Mouse (Mus musculus): ENCODE data around the gene Pdlim5. TPM values are rescaled to one million over a fixed set of nuclear protein-coding genes. Genes with fewer than 3 reads are reported as not detected.
"Not testable (repeated sequence)": the region's sequence is repeated elsewhere in the genome, so short reads cannot be mapped to it uniquely, and the experiment has no call there.

Gene Pdlim5
- polyA plus RNA-seq, 1 experiment from 2014 or later: 24.5 TPM

DNA sequence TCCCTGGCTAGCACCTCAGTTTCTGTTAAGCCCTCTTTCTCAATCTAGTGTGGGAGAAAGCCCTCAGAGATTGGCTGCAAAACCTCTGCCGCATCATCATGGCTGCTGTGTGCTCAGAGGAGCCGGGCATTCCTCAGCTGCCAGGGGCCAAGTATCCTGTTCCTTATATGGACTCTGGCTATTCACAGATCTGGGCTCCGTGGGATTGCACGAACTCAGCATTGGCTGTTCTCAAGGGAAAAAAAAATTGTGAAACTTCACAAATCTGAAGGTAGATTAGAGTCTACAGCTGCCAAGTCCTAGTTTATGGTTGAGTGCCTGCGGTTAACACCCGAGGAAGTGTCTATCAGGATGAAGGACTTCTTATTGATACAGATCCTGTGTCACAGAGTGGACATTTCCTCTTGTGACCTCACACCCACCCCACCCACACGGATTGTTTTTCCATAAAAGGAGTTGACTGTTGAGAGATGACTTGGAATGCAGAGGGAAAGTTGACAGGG, 44.1 kb upstream of the Pdlim5 start:
- no peak for TF ChIP-seq CTCF (IDR thresholded peaks at IDR 0.05; ENCODE audit: low read depth)
- Histone ChIP-seq H3K9ac (ENCODE audit: low read depth, low read length) (no peak overlapping the region; the same call in 1 of the 2 replicates), H3K4me2 (replicated peaks; ENCODE audit: low read depth) (no peak overlapping the region), H3K36me3 (ENCODE audit: control insufficient read depth, insufficient read depth) (no peaks in the 10 kb centered on the region), H3K4me1 (replicated peaks; ENCODE audit: control insufficient read depth, insufficient read depth, low read length) (no peaks in the 10 kb centered on the region), H3K4me3 (ENCODE audit: low read depth, low read length) (no peak overlapping the region), H3K27me3 (replicated peaks; ENCODE audit: control insufficient read depth, insufficient read depth, low read length) (no peaks in the 10 kb centered on the region), H3K27ac (ENCODE audit: low read depth, low read length) (no peak overlapping the region), H3K9me3 (ENCODE audit: control insufficient read depth) (no peaks in the 10 kb centered on the region)
- 19% methylated on average over 7 of the region's 7 CpGs for WGBS
- ATAC-seq: peak; percentile 49; the same call in 1 of the 2 replicates

DNA sequence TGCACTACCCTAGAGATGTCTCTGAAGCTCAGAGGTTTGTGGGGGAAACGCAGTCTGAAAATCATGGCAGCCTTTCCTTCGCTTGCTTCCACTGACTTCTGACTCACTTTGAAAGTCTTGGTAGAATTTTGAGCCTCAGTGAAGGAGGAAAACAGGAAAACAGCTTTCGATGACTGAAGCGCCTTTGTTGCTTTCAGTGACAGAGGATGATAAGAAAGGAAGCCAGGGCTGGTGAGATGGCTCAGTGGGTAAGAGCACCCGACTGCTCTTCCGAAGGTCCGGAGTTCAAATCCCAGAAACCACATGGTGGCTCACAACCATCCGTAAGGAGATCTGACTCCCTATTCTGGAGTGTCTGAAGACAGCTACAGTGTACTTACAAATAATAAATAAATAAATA, 43.1 kb upstream of the Pdlim5 start:
- not testable (repeated sequence) for H3K27ac ChIP-seq (ENCODE audit: low read depth, low read length); H3K9me3 ChIP-seq (ENCODE audit: control insufficient read depth); H3K27me3 ChIP-seq (replicated peaks; ENCODE audit: control insufficient read depth, insufficient read depth, low read length); H3K4me3 ChIP-seq (ENCODE audit: low read depth, low read length); ATAC-seq; H3K4me2 ChIP-seq (replicated peaks; ENCODE audit: low read depth); H3K36me3 ChIP-seq (ENCODE audit: control insufficient read depth, insufficient read depth); H3K9ac ChIP-seq (ENCODE audit: low read depth, low read length); H3K4me1 ChIP-seq (replicated peaks; ENCODE audit: control insufficient read depth, insufficient read depth, low read length)
- 95% methylated on average over 8 of the region's 8 CpGs for WGBS

GRCm38 (mm10) chr3:142436824-142437223, 41.3 kb upstream of the Pdlim5 start:
- Histone ChIP-seq H3K4me2 (replicated peaks; ENCODE audit: low read depth) (no peak overlapping the region), H3K27ac (ENCODE audit: low read depth, low read length) (no peak overlapping the region), H3K9ac (ENCODE audit: low read depth, low read length) (no peak overlapping the region), H3K9me3 (ENCODE audit: control insufficient read depth) (no peaks in the 10 kb centered on the region), H3K4me3 (ENCODE audit: low read depth, low read length) (no peak overlapping the region), H3K4me1 (replicated peaks; ENCODE audit: control insufficient read depth, insufficient read depth, low read length) (no peaks in the 10 kb centered on the region), H3K27me3 (replicated peaks; ENCODE audit: control insufficient read depth, insufficient read depth, low read length) (no peaks in the 10 kb centered on the region), H3K36me3 (ENCODE audit: control insufficient read depth, insufficient read depth) (no peaks in the 10 kb centered on the region)
- TF ChIP-seq CTCF (IDR thresholded peaks at IDR 0.05; ENCODE audit: low read depth): no peak
- WGBS: 86% methylated on average over 6 of the region's 6 CpGs
- no peak for ATAC-seq

DNA sequence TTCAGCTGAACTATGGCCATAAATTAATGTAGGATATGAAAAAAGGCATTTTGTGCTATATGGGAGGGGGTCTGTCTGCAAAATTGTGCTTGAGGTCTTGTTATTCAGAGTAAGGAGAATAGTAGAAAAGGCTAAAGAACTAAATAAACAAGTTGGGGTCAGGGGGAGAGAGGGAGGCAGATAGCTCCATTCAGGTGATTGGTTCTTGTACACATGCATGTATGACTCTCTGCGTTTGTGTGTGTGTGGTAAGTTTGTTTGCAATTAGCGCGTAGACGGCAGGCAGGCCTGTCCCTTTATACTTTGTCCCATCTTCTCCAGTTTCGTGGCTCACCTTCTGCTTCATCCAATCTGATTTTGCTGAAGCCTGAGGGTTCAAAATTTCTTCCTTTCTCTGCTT, 40.7 kb upstream of the Pdlim5 start:
- 83% methylated on average over 5 of the region's 5 CpGs for WGBS
- no peak overlapping the region for H3K4me3 ChIP-seq (ENCODE audit: low read depth, low read length)
- no peak for ATAC-seq

GRCm38 (mm10) chr3:142434786-142435168, 39.3 kb upstream of the Pdlim5 start:
- Histone ChIP-seq H3K9ac (ENCODE audit: low read depth, low read length) (no peak overlapping the region), H3K27me3 (replicated peaks; ENCODE audit: control insufficient read depth, insufficient read depth, low read length) (no peaks in the 10 kb centered on the region), H3K36me3 (ENCODE audit: control insufficient read depth, insufficient read depth) (no peaks in the 10 kb centered on the region), H3K4me2 (replicated peaks; ENCODE audit: low read depth) (no peak overlapping the region), H3K27ac (ENCODE audit: low read depth, low read length) (no peak overlapping the region), H3K4me3 (ENCODE audit: low read depth, low read length) (no peak overlapping the region), H3K4me1 (replicated peaks; ENCODE audit: control insufficient read depth, insufficient read depth, low read length) (0 out of 2 replicates have a peak, but pooled peaks cover 3% of the 10 kb centered on the region), H3K9me3 (ENCODE audit: control insufficient read depth) (no peaks in the 10 kb centered on the region)
- TF ChIP-seq CTCF (IDR thresholded peaks at IDR 0.05; ENCODE audit: low read depth): no peak
- WGBS: 42% methylated on average over 4 of the region's 4 CpGs
- ATAC-seq: peak; percentile 65

More for the DNA sequence above, 40.7 kb upstream of the Pdlim5 start:
- H3K4me1 ChIP-seq (replicated peaks; ENCODE audit: control insufficient read depth, insufficient read depth, low read length): no peaks in the 10 kb centered on the region
- H3K36me3 ChIP-seq (ENCODE audit: control insufficient read depth, insufficient read depth): no peaks in the 10 kb centered on the region
- H3K27ac ChIP-seq (ENCODE audit: low read depth, low read length): no peak overlapping the region
- no peak overlapping the region for H3K9ac ChIP-seq (ENCODE audit: low read depth, low read length)
- TF ChIP-seq CTCF (IDR thresholded peaks at IDR 0.05; ENCODE audit: low read depth): no peak
- no peaks in the 10 kb centered on the region for H3K27me3 ChIP-seq (replicated peaks; ENCODE audit: control insufficient read depth, insufficient read depth, low read length)
- no peak overlapping the region for H3K4me2 ChIP-seq (replicated peaks; ENCODE audit: low read depth)
- H3K9me3 ChIP-seq (ENCODE audit: control insufficient read depth): no peaks in the 10 kb centered on the region

DNA sequence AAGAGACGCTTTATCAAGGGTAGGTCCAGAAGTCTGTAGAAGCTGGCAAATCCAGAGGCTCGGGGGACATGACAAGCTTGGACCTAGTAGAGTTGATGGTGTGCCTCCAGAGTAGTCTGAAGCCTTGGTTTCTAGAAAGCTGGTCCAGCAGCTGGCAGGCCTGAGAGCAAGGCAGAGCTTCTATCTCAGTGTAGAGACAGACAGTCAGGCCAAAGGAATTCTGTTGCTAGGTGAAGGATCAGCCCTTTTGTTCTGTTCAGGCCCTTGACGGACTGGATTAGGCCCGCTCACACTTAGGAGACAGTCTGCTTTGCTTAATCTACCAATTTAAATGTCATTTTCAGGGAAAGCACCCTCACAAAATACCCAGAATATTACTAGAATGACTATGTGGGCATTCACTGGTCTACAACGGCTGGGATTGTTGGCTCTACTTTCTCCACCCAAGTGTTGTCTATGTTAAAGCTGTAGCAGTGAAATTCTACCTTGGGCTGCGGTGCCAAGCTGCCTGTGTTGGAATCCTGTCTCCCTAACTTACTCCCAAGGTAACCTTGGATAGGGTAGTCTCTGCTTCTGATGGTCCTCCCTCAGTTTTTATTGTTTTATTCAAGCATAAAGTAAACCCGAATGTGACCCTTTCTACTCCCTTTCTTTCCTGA, 38.8 kb upstream of the Pdlim5 start:
- Histone ChIP-seq H3K9me3 (ENCODE audit: control insufficient read depth) (no peaks in the 10 kb centered on the region), H3K9ac (ENCODE audit: low read depth, low read length) (no peak overlapping the region), H3K4me2 (replicated peaks; ENCODE audit: low read depth) (no peak overlapping the region), H3K36me3 (ENCODE audit: control insufficient read depth, insufficient read depth) (no peaks in the 10 kb centered on the region), H3K4me1 (replicated peaks; ENCODE audit: control insufficient read depth, insufficient read depth, low read length) (0 out of 2 replicates have a peak, but pooled peaks cover 3% of the 10 kb centered on the region), H3K4me3 (ENCODE audit: low read depth, low read length) (no peak overlapping the region), H3K27me3 (replicated peaks; ENCODE audit: control insufficient read depth, insufficient read depth, low read length) (no peaks in the 10 kb centered on the region), H3K27ac (ENCODE audit: low read depth, low read length) (no peak overlapping the region)
- WGBS: 72% methylated on average over 7 of the region's 7 CpGs
- ATAC-seq: no peak
- TF ChIP-seq CTCF (IDR thresholded peaks at IDR 0.05; ENCODE audit: low read depth): no peak
